Mouse (Mus musculus): ENCODE results near the gene Mchr1. TPM values are rescaled to one million over a fixed set of nuclear protein-coding genes. Genes with fewer than 3 reads are reported as not detected.
"Not testable (repeated sequence)": the region's sequence is repeated elsewhere in the genome, so short reads cannot be mapped to it uniquely, and the experiment has no call there.

Mchr1 gene
- total and polyA plus RNA-seq, 3 experiments, result not detected

DNA sequence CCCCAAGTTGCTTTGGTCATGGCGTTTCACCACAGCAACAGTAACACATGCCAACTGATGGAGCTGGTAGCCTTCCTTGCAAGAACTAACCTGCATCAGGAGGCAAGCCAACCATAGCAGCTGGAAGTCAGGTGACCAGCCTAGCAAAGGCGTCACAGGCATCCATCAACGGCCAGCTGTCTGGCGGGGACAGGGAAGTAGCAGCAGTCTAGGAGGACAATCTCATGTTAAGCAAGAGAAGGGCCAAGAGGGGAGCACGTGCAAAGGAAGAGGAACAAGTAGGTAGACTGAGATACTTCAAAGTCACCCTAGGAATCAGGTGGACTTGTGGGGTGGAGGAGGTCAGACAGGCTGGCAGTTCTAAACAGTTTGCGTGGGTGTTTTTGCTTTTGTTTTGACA is 16.2 kb upstream of the Mchr1 start:
- in situ Hi-C loops (cut with MboI; ENCODE audit: low pct_ligation_motif_present, low pct_unique_long_range_greater_than_20kb, low sequenced_read_pairs), result no loop called here
- Histone ChIP-seq H3K27ac (ENCODE audit: insufficient read depth, low read depth) (no peak overlapping the region), H3K9ac (ENCODE audit: insufficient read depth, low read depth) (no peak overlapping the region), H3K4me3 (replicated peaks in 1 of 3; ENCODE audit: low read depth in 2 of 3, low read length in 2 of 3, poor library complexity in 1 of 3) (no peak overlapping the region), H3K36me3 (replicated peaks in 1 of 2; ENCODE audit: control insufficient read depth in 1 of 2, insufficient read depth in 1 of 2, low read length in 1 of 2) (no peaks in the 10 kb centered on the region), H3K79me2 (replicated peaks; ENCODE audit: control insufficient read depth, extremely low read depth, insufficient read depth, poor library complexity, severe bottlenecking) (no peaks in the 10 kb centered on the region), H3K4me2 (ENCODE audit: insufficient read depth, low read depth, poor library complexity, severe bottlenecking) (no peak overlapping the region), H3K9me3 (replicated peaks; ENCODE audit: low read length) (peaks cover 5% of the 10 kb centered on the region), H3K27me3 (replicated peaks) (no peaks in the 10 kb centered on the region), H3K4me1 (ENCODE audit: control insufficient read depth in 1 of 2, insufficient read depth in 2 of 2) (peaks cover 2 to 3% of the 10 kb centered on the region in 2 experiments; a peak in 1 of 4 replicates)
- DNase-seq (ENCODE audit: extremely low read depth), result no peak
- dilution Hi-C loops (cut with MboI; ENCODE audit: extremely low pct_ligation_motif_present, extremely low pct_unique_long_range_greater_than_20kb, low sequenced_read_pairs), result no loop called here
- no peak for TF ChIP-seq SIN3A (IDR thresholded peaks at IDR 0.05; ENCODE audit: low read length)
- no peak for TF ChIP-seq POLR2AphosphoS2 (IDR thresholded peaks at IDR 0.05; ENCODE audit: low read depth, low read length)
- TF ChIP-seq IRF4 (IDR thresholded peaks at IDR 0.05; ENCODE audit: low read depth, low read length), result no peak
- TF ChIP-seq BHLHE40 (IDR thresholded peaks at IDR 0.05; ENCODE audit: low read depth, low read length), result peak; percentile 25; the same call in 1 of the 2 replicates

DNA sequence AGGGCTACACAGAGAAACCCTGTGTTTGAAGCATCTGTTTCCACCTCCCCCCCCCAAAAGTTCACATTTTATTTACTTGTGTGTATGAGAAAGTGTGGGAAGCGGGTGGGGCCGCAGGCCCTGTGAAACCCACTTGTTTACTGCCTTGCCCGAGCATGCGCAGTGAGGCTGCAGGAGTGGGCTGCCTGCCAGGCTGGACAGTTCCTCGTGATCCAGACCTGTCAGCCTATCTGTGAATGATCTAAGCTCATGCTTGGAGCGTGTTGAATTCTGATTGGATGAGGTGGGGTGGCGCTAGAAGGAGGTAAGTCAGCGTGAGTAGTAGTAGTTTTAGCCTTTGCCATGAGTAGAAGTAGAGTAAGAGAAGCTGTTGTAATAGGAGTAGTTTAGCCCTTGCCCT is 15.2 kb upstream of the Mchr1 start:
- DNase-seq (ENCODE audit: extremely low read depth); H3K36me3 ChIP-seq (replicated peaks in 1 of 2; ENCODE audit: control insufficient read depth in 1 of 2, insufficient read depth in 1 of 2, low read length in 1 of 2); H3K27me3 ChIP-seq (replicated peaks); H3K4me3 ChIP-seq (replicated peaks in 1 of 3; ENCODE audit: low read depth in 2 of 3, low read length in 2 of 3, poor library complexity in 1 of 3); H3K27ac ChIP-seq (ENCODE audit: insufficient read depth, low read depth); in situ Hi-C loops (cut with MboI; ENCODE audit: low pct_ligation_motif_present, low pct_unique_long_range_greater_than_20kb, low sequenced_read_pairs); dilution Hi-C loops (cut with MboI; ENCODE audit: extremely low pct_ligation_motif_present, extremely low pct_unique_long_range_greater_than_20kb, low sequenced_read_pairs); H3K9ac ChIP-seq (ENCODE audit: insufficient read depth, low read depth); H3K79me2 ChIP-seq (replicated peaks; ENCODE audit: control insufficient read depth, extremely low read depth, insufficient read depth, poor library complexity, severe bottlenecking); H3K4me2 ChIP-seq (ENCODE audit: insufficient read depth, low read depth, poor library complexity, severe bottlenecking); H3K9me3 ChIP-seq (replicated peaks; ENCODE audit: low read length); H3K4me1 ChIP-seq (ENCODE audit: control insufficient read depth in 1 of 2, insufficient read depth in 2 of 2): not testable (repeated sequence)

DNA sequence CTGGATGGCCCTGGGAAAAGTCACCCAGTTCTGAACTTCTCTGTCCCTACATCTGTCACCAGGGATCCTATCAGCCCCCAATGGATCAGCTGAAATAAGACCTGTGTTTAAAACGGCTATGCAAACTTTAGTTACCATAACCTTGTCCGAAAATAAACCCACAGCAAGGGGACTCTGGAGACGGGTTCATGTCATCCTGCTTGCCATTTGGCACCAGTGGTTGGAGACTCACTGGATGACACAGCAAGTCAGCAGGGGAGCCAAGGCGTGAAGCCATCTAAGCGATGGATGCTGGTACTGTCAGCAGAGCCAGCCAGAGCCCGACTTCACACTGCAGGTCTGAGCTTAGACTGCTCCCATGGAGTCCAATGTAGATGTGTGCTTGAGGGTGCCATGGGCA is 13.9 kb upstream of the Mchr1 start:
- H3K36me3 ChIP-seq (replicated peaks in 1 of 2; ENCODE audit: control insufficient read depth in 1 of 2, insufficient read depth in 1 of 2, low read length in 1 of 2), result no peaks in the 10 kb centered on the region
- in situ Hi-C loops (cut with MboI; ENCODE audit: low pct_ligation_motif_present, low pct_unique_long_range_greater_than_20kb, low sequenced_read_pairs) (no loop called here), dilution Hi-C loops (cut with MboI; ENCODE audit: extremely low pct_ligation_motif_present, extremely low pct_unique_long_range_greater_than_20kb, low sequenced_read_pairs) (no loop called here)
- H3K9me3 ChIP-seq (replicated peaks; ENCODE audit: low read length), result no peaks in the 10 kb centered on the region
- H3K4me1 ChIP-seq (ENCODE audit: control insufficient read depth in 1 of 2, insufficient read depth in 2 of 2), result 0 out of 4 replicates have a peak, but pooled peaks cover 0 to 3% of the 10 kb centered on the region in 2 experiments
- H3K79me2 ChIP-seq (replicated peaks; ENCODE audit: control insufficient read depth, extremely low read depth, insufficient read depth, poor library complexity, severe bottlenecking), result no peaks in the 10 kb centered on the region
- H3K27ac ChIP-seq (ENCODE audit: insufficient read depth, low read depth), result no peak overlapping the region
- no peak for TF ChIP-seq MYC (IDR thresholded peaks at IDR 0.05; ENCODE audit: low read depth, low read length)
- no peak for TF ChIP-seq NRF1 (IDR thresholded peaks at IDR 0.05; ENCODE audit: low read depth, low read length)
- TF ChIP-seq NELFE (IDR thresholded peaks at IDR 0.05; ENCODE audit: low read depth, low read length), result no peak
- no peak for TF ChIP-seq CHD2 (IDR thresholded peaks at IDR 0.05; ENCODE audit: low read length)
- no peak for TF ChIP-seq MXI1 (IDR thresholded peaks at IDR 0.05; ENCODE audit: low read depth, low read length)
- TF ChIP-seq CTCF (conservative IDR thresholded peaks at IDR 0.05 in 1 of 2, IDR thresholded peaks at IDR 0.05 in 1 of 2; ENCODE audit: low read depth in 2 of 2, low read length in 2 of 2), result no peak
- no peak for TF ChIP-seq PAX5 (IDR thresholded peaks at IDR 0.05; ENCODE audit: low read length)
- no peak for TF ChIP-seq EP300 (IDR thresholded peaks at IDR 0.05; ENCODE audit: low read length)
- TF ChIP-seq RCOR1 (conservative IDR thresholded peaks at IDR 0.05; ENCODE audit: low read depth, low read length), result no peak
- no peak for TF ChIP-seq CHD1 (IDR thresholded peaks at IDR 0.05; ENCODE audit: low read depth, low read length)
- no peak for TF ChIP-seq HCFC1 (IDR thresholded peaks at IDR 0.05; ENCODE audit: low read depth, low read length)
- H3K4me2 ChIP-seq (ENCODE audit: insufficient read depth, low read depth, poor library complexity, severe bottlenecking), result no peak overlapping the region
- no peak for DNase-seq (ENCODE audit: extremely low read depth)
- H3K27me3 ChIP-seq (replicated peaks), result no peaks in the 10 kb centered on the region
- no peak overlapping the region for H3K9ac ChIP-seq (ENCODE audit: insufficient read depth, low read depth)
- H3K4me3 ChIP-seq (replicated peaks in 1 of 3; ENCODE audit: low read depth in 2 of 3, low read length in 2 of 3, poor library complexity in 1 of 3), result no peak overlapping the region

Data from CH12.LX (cell line).